Mouse (Mus musculus) brain, embryonic 14.5 days (tissue): Measurements from ENCODE around the gene Lep.
A peak's percentile ranks its signal among the peaks of the same experiment; 100 is the strongest.

ENCODE experiments used
- CTCF ChIP-seq: fragments of 200-500 bp; IDR thresholded peaks from 2 replicates; pipeline ENCODE4 v1.5.1; 2012; ENCODE audit warnings: inconsistent platforms, mild to moderate bottlenecking, moderate library complexity, borderline replicate concordance; ENCODE audit not compliant: insufficient read depth, insufficient read length; ENCODE audit errors: extremely low read depth
- POLR2A ChIP-seq: fragments of 200-500 bp; IDR thresholded peaks from 2 replicates; pipeline ENCODE4 v1.6.1; 2012; ENCODE audit warnings: mild to moderate bottlenecking, inconsistent platforms, borderline replicate concordance; ENCODE audit not compliant: poor library complexity, insufficient read depth, insufficient read length, severe bottlenecking; ENCODE audit errors: extremely low read depth

GRCm38 (mm10) chr6:29082776-29083354 lies 22.8 kb downstream of the Lep start:
- TF ChIP-seq CTCF (peak; percentile 14; the same call in 1 of the 2 replicates), POLR2A (no peak)
